Mouse (Mus musculus) lung, embryonic 16.5 days (tissue): ENCODE measurements around the gene Pkm. TPM values are rescaled to one million over a fixed set of nuclear protein-coding genes. Genes with fewer than 3 reads are reported as not detected.
A peak's percentile ranks its signal among the peaks of the same experiment; 100 is the strongest.

Experiments
- ATAC-seq: fragments of 200-750 bp; cut with Nextera tagmentation; 2 replicates; pipeline ENCODE4 v1.8.0; 2017; ENCODE audit warnings: low read depth, mild to moderate bottlenecking, moderate library complexity
- H3K27ac ChIP-seq: fragments of 300-500 bp; sonication (generic); 2 replicates; pipeline ENCODE4 v1.5.1; 2014; ENCODE audit warnings: mild to moderate bottlenecking, control low read depth, low read length
- H3K27me3 ChIP-seq: fragments of 300-500 bp; sonication (generic); 2 replicates; pipeline ENCODE4 v1.6.1; 2014; ENCODE audit warnings: low read depth, low read length, mixed read lengths; ENCODE audit not compliant: control insufficient read depth, insufficient read depth
- H3K36me3 ChIP-seq: fragments of 300-500 bp; sonication (generic); 2 replicates; pipeline ENCODE4 v1.6.1; 2014; ENCODE audit warnings: low read length; ENCODE audit not compliant: control insufficient read depth, insufficient read depth
- H3K4me1 ChIP-seq: fragments of 300-500 bp; sonication (generic); replicated peaks from 2 replicates; pipeline ENCODE4 v1.6.1; 2014; ENCODE audit warnings: low read length, mixed read lengths; ENCODE audit not compliant: control insufficient read depth, insufficient read depth
- H3K4me2 ChIP-seq: fragments of 300-500 bp; sonication (generic); 2 replicates; pipeline ENCODE4 v1.6.1; 2014; ENCODE audit warnings: low read depth, low read length, control low read depth
- H3K4me3 ChIP-seq: fragments of 300-500 bp; sonication (generic); 2 replicates; pipeline ENCODE4 v1.5.1; 2014; ENCODE audit warnings: mild to moderate bottlenecking, low read length, control low read depth
- H3K9ac ChIP-seq: fragments of 300-500 bp; sonication (generic); 2 replicates; pipeline ENCODE4 v1.6.1; 2014; ENCODE audit warnings: low read length, control low read depth
- H3K9me3 ChIP-seq: fragments of 300-500 bp; sonication (generic); 2 replicates; pipeline ENCODE4 v1.6.1; 2016; ENCODE audit warnings: low read length; ENCODE audit not compliant: control insufficient read depth
- WGBS: fragments of 180-500 bp; shearing (Covaris S2); extraction: QIAGEN DNeasy Blood & Tissue Kit; methylation state at CpG from one replicate; pipeline ENCODE4 v1.1.7; 2014; 5-methylcytosine and 5-hydroxymethylcytosine counted together
- polyA plus RNA-seq: library from polyadenylated mRNA; unstranded; fragments of >200 nt; fragmentation: Nextera tagmentation; extraction: Ambion mirVana; gene quantifications from 2 replicates; pipeline ENCODE4 v1.2.1, GENCODE M21; 2015

Pkm gene
- polyA plus RNA-seq, 1 experiment from 2014 or later: 1,193 TPM

- H3K36me3 ChIP-seq: peaks cover 77% of the 10 kb centered on the region
- ATAC-seq: no peak
- H3K9ac ChIP-seq: no peak overlapping the region
- no peaks in the 10 kb centered on the region for H3K27me3 ChIP-seq
- H3K27ac ChIP-seq: no peak overlapping the region
- H3K4me1 ChIP-seq: no peaks in the 10 kb centered on the region
- 51% methylated on average over 2 of the region's 2 CpGs for WGBS
- H3K4me2 ChIP-seq: no peak overlapping the region
- no peaks in the 10 kb centered on the region for H3K9me3 ChIP-seq
- no peak overlapping the region for H3K4me3 ChIP-seq
Measured at GRCm38 (mm10) chr9:59673427-59673826, 17.3 kb downstream of the Pkm start.

DNA sequence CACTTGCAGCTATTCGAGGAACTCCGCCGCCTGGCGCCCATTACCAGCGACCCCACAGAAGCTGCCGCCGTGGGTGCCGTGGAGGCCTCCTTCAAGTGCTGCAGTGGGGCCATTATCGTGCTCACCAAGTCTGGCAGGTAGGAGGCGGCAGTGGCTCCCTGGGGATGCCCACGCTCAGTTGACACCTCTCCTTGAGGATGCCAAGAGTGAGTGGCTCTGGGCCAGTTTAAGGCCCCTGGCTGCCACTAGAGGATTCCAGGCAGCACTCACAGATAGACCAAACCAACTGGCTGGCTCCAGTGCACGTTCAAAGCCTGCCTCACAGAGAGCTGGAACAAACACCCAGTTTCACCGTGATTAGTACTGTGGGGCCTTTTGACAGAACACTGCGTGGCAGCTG is 19.4 kb downstream of the Pkm start:
- no peaks in the 10 kb centered on the region for H3K9me3 ChIP-seq
- H3K4me3 ChIP-seq: no peak overlapping the region
- H3K27ac ChIP-seq: no peak overlapping the region
- no peaks in the 10 kb centered on the region for H3K27me3 ChIP-seq
- no peak for ATAC-seq
- no peak overlapping the region for H3K9ac ChIP-seq
- H3K4me2 ChIP-seq: no peak overlapping the region
- peaks cover 61% of the 10 kb centered on the region for H3K36me3 ChIP-seq
- H3K4me1 ChIP-seq: peaks cover 6% of the 10 kb centered on the region; the same call in 1 of the 2 replicates
- 85% methylated on average over 14 of the region's 14 CpGs for WGBS

- ATAC-seq: no peak
Measured at GRCm38 (mm10) chr9:59678313-59678712, 22.1 kb downstream of the Pkm start.

DNA sequence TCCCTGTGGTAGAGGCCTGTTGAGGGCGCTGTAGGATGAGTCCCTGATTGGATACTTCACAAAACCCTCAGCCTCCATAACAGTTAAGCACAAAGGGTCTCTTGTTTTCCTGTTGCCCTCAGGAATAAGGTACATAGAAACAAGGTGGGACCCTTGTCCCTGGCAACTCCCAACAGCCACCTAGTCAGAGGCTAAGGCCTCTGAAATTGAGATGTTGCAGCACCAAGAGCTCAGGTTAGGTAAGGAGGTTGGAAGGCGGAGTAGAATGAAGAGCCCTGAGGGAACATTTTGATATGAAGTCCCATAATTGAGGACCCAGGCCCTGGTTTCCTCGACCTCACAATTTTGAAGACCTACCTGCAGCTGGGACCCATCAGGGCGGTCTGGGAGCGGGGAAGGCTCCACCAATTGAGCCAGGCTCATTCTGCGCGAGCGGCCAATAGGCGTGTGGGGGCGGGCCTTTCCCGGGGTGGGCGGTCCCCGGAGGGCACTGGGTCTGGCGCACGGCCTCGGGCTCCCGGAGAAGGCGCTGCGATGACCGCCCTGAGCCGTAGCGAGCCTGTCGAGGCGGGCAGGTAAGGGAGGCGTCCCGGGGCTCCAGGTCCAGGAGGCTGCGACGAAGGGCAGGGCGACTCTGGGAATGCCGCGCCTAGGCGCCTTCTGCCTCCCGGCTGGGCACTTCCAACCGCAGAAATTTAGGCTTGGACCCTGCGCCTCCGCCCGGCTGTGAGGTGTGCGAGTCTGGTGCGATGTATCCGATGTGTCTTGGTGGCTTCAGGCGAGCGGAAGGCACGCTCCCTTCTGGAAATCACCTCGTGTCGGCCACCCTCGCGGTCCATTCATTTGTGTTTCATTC is 23.7 kb downstream of the Pkm start, which contains the start of gene Gramd2:
Gene Gramd2 (plus strand): TSS at position 467 of the 856 bp plus-strand sequence.
- ATAC-seq: peak; percentile 95
- Histone ChIP-seq H3K27me3 (peaks cover 5% of the 10 kb centered on the region), H3K4me3 (peak within 1 kb of the TSS; percentile 60), H3K9me3 (no peaks in the 10 kb centered on the region), H3K4me2 (peak within 1 kb of the TSS; percentile 97), H3K9ac (peak within 1 kb of the TSS; percentile 74), H3K36me3 (peaks cover 22% of the 10 kb centered on the region), H3K4me1 (peaks cover 11% of the 10 kb centered on the region; the same call in 1 of the 2 replicates), H3K27ac (peak within 1 kb of the TSS; percentile 61)
- 1% methylated on average over 47 of the region's 47 CpGs for WGBS

More at GRCm38 (mm10) chr9:59678313-59678712, 22.1 kb downstream of the Pkm start:
- Histone ChIP-seq H3K36me3 (peaks cover 35% of the 10 kb centered on the region), H3K4me3 (no peak overlapping the region), H3K4me2 (no peak overlapping the region), H3K9me3 (no peaks in the 10 kb centered on the region), H3K9ac (no peak overlapping the region), H3K27ac (no peak overlapping the region), H3K4me1 (peaks cover 7% of the 10 kb centered on the region; the same call in 1 of the 2 replicates), H3K27me3 (peaks cover 5% of the 10 kb centered on the region)
- WGBS: 10% methylated on average over 1 of the region's 1 CpGs

GRCm38 (mm10) chr9:59680534-59680875 is 24.3 kb downstream of the Pkm start:
- H3K9me3 ChIP-seq: no peaks in the 10 kb centered on the region
- peaks cover 5% of the 10 kb centered on the region for H3K27me3 ChIP-seq
- WGBS: 20% methylated on average over 16 of the region's 16 CpGs
- peak; percentile 47; the same call in 1 of the 2 replicates for ATAC-seq
- peaks cover 11% of the 10 kb centered on the region; the same call in 1 of the 2 replicates for H3K4me1 ChIP-seq
- peak overlapping the region; percentile 61 for H3K27ac ChIP-seq
- H3K4me3 ChIP-seq: peak overlapping the region; percentile 60
- H3K9ac ChIP-seq: peak overlapping the region; percentile 74
- peaks cover 16% of the 10 kb centered on the region for H3K36me3 ChIP-seq
- H3K4me2 ChIP-seq: peak overlapping the region; percentile 97

DNA sequence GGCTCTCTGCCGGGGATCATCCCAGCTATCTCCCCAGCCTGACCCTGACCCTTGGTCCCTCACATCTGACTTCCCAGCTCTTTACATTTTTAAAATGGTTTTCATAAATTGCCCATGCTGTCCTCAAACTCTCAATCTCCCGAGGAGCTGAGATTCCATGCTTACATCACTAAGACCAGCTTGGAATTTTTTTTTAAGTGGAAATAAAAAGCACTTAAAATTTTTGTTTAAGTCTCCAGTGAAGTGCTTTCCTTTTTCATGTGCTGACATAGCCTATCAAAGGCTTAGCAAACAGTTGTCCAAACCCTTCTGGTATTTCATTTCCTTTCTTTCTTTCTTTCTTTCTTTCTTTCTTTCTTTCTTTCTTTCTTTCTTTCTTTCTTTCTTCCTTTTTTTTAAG is 27.9 kb downstream of the Pkm start:
- H3K27ac ChIP-seq: peak overlapping the region; percentile 85
- 28% methylated on average over 2 of the region's 2 CpGs for WGBS

DNA sequence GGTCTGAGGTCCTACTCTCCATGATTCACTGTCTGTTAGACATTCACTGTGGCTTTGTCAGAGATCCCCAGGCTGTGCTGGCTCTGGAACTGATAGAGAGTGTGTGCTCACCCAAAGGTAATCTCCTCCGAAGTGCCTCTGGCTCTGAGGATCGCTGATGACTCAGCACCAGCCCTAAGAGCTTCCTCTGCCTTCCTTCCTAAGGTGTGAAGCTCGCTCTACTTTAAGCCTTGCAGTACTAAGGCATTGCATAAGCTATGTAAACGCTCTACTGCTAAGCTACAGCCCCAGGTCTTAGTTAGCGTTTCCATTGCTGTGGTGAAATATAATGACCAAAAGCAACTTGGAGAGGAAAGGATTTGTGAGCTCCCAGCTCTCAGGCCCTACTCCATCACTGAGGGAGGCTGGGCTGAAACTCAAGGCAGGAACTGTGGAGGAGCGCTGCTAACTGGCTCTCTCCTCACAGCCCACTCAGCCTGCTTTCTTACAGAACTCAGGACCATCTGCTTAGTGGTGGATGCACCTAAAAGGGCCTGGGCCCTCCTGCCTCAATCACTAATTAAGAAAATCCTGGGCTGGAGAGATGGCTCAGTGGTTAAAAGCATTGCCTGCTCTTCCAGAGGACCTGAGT is 31.4 kb downstream of the Pkm start:
- Histone ChIP-seq H3K9ac (no peak overlapping the region), H3K4me2 (no peak overlapping the region), H3K27ac (0 out of 2 replicates have a peak overlapping the region, but pooled peaks have one; percentile 47), H3K36me3 (no peaks in the 10 kb centered on the region), H3K4me3 (no peak overlapping the region), H3K4me1 (peaks cover 18% of the 10 kb centered on the region), H3K9me3 (no peaks in the 10 kb centered on the region), H3K27me3 (no peaks in the 10 kb centered on the region)
- no peak for ATAC-seq
- 26% methylated on average over 6 of the region's 6 CpGs for WGBS

More for the DNA sequence above, 27.9 kb downstream of the Pkm start:
- no peak overlapping the region for H3K9ac ChIP-seq
- H3K4me1 ChIP-seq: peaks cover 11% of the 10 kb centered on the region; the same call in 1 of the 2 replicates
- peaks cover 5% of the 10 kb centered on the region for H3K27me3 ChIP-seq
- no peak for ATAC-seq
- no peaks in the 10 kb centered on the region for H3K9me3 ChIP-seq
- 0 out of 2 replicates have a peak overlapping the region, but pooled peaks have one; percentile 2 for H3K4me3 ChIP-seq
- H3K4me2 ChIP-seq: peak overlapping the region; percentile 17; the same call in 1 of the 2 replicates
- H3K36me3 ChIP-seq: no peaks in the 10 kb centered on the region

- H3K9me3 ChIP-seq: no peaks in the 10 kb centered on the region
- H3K4me1 ChIP-seq: peaks cover 35% of the 10 kb centered on the region
- peak overlapping the region; percentile 60 for H3K9ac ChIP-seq
- peak overlapping the region; percentile 92 for H3K27ac ChIP-seq
- H3K27me3 ChIP-seq: no peaks in the 10 kb centered on the region
- 4% methylated on average over 23 of the region's 23 CpGs for WGBS
- peak overlapping the region; percentile 65 for H3K4me2 ChIP-seq
- no peaks in the 10 kb centered on the region for H3K36me3 ChIP-seq
- peak overlapping the region; percentile 38 for H3K4me3 ChIP-seq
- peak; percentile 91 for ATAC-seq
Measured at GRCm38 (mm10) chr9:59691635-59692094, 35.5 kb downstream of the Pkm start.

GRCm38 (mm10) chr9:59692145-59692544 is 36.0 kb downstream of the Pkm start:
- peak; percentile 50 for ATAC-seq
- no peaks in the 10 kb centered on the region for H3K27me3 ChIP-seq
- H3K27ac ChIP-seq: peak overlapping the region; percentile 92
- WGBS: 35% methylated on average over 9 of the region's 9 CpGs
- peak overlapping the region; percentile 38 for H3K4me3 ChIP-seq
- H3K4me2 ChIP-seq: peak overlapping the region; percentile 65
- no peaks in the 10 kb centered on the region for H3K36me3 ChIP-seq
- H3K9me3 ChIP-seq: no peaks in the 10 kb centered on the region
- peaks cover 40% of the 10 kb centered on the region for H3K4me1 ChIP-seq
- H3K9ac ChIP-seq: peak overlapping the region; percentile 60
